Mouse (Mus musculus) lung, postnatal 4 days (tissue): ENCODE data around the gene Polr3g.
"Not testable (repeated sequence)": the region's sequence is repeated elsewhere in the genome, so short reads cannot be mapped to it uniquely, and the experiment has no call there.

Source experiments
- DNase-seq, 2 experiments: peaks; one replicate each; pipeline ENCODE4 v3.0.0; 2021

The Polr3g gene

GRCm38 (mm10) chr13:81628631-81629190, 82.1 kb downstream of the Polr3g start:
- DNase-seq: no peak

GRCm38 (mm10) chr13:81627861-81628260, 83.0 kb downstream of the Polr3g start:
- not testable (repeated sequence) for DNase-seq
